Mouse (Mus musculus) monocyte, adult 2 months (primary cell): ENCODE measurements around the gene Dlg1.

Experiments
- DNase-seq, 2 experiments: peaks; one replicate each; pipeline ENCODE4 v3.0.0; 2022; ENCODE audit warnings: low spot score in 2 of 2, low read depth in 1 of 2

Dlg1 gene

GRCm38 (mm10) chr16:31663379-31664286, at the start of gene Dlg1:
TSS of gene Dlg1 (plus strand) at chr16:31663443.
- peak; percentile 31 to 66 for DNase-seq

- no peak for DNase-seq
Observed at GRCm38 (mm10) chr16:31616382-31616781, 46.9 kb upstream of the Dlg1 start.

- no peak for DNase-seq
Observed at GRCm38 (mm10) chr16:31617128-31617527, 46.1 kb upstream of the Dlg1 start.

GRCm38 (mm10) chr16:31617823-31618371, 45.3 kb upstream of the Dlg1 start:
- DNase-seq, result no peak

- DNase-seq, result no peak
Observed at GRCm38 (mm10) chr16:31618671-31619070, 44.6 kb upstream of the Dlg1 start.

GRCm38 (mm10) chr16:31619675-31620335, 43.4 kb upstream of the Dlg1 start:
- no peak for DNase-seq

GRCm38 (mm10) chr16:31622356-31622755, 40.9 kb upstream of the Dlg1 start:
- DNase-seq, result no peak

- DNase-seq, result no peak
Observed at GRCm38 (mm10) chr16:31623136-31623535, 40.1 kb upstream of the Dlg1 start.

- no peak for DNase-seq
Observed at GRCm38 (mm10) chr16:31624749-31625148, 38.5 kb upstream of the Dlg1 start.

GRCm38 (mm10) chr16:31626331-31626730, 36.9 kb upstream of the Dlg1 start:
- no peak for DNase-seq

GRCm38 (mm10) chr16:31630381-31630780, 32.9 kb upstream of the Dlg1 start:
- DNase-seq, result no peak

- DNase-seq, result no peak
Observed at GRCm38 (mm10) chr16:31631046-31631445, 32.2 kb upstream of the Dlg1 start.

GRCm38 (mm10) chr16:31634371-31634770, 28.9 kb upstream of the Dlg1 start:
- DNase-seq, result no peak

- DNase-seq, result no peak
Observed at GRCm38 (mm10) chr16:31638393-31638792, 24.9 kb upstream of the Dlg1 start.

GRCm38 (mm10) chr16:31639946-31640345, 23.3 kb upstream of the Dlg1 start:
- no peak for DNase-seq

GRCm38 (mm10) chr16:31641776-31642175, 21.5 kb upstream of the Dlg1 start:
- DNase-seq, result no peak

GRCm38 (mm10) chr16:31647221-31647620, 16.0 kb upstream of the Dlg1 start:
- no peak for DNase-seq

GRCm38 (mm10) chr16:31650788-31651187, 12.5 kb upstream of the Dlg1 start:
- DNase-seq, result no peak

- no peak for DNase-seq
Observed at GRCm38 (mm10) chr16:31651541-31651940, 11.7 kb upstream of the Dlg1 start.

- DNase-seq, result no peak
Observed at GRCm38 (mm10) chr16:31652115-31652843, 11.0 kb upstream of the Dlg1 start.

GRCm38 (mm10) chr16:31653616-31654015, 9.6 kb upstream of the Dlg1 start:
- no peak for DNase-seq
